Comparison of ENCODE assay signal across 9 mouse cellular contexts in genomic region chr4:62177282-62177681, GRCm38 (mm10). TPM values are rescaled to one million over a fixed set of nuclear protein-coding genes. Genes with fewer than 3 reads are reported as not detected.
DNase-seq lines count a peak whose midpoint lies in the region; ATAC-seq and TF ChIP-seq lines count a peak whose summit lies in the region.
"Had no signal": no experiment of that assay in that cellular context is flagged by ENCODE, and none has a peak within 500 bp of the region (broad histone marks: within the 10 kb centered on the region; RNA-seq: fewer than 3 reads in every experiment).

No protein-coding gene starts in this region.

- H3K9me3 ChIP-seq in hindbrain, postnatal 0 days (ENCODE audit: low read length): no peaks in the 10 kb centered on the region
- H3K9me3 ChIP-seq in hindbrain, embryonic 14.5 days (ENCODE audit: control insufficient read depth, low read length): no peaks in the 10 kb centered on the region
- H3K9me3 ChIP-seq in liver, postnatal 0 days (ENCODE audit: low read length): no peaks in the 10 kb centered on the region
- H3K9me3 ChIP-seq: limb, embryonic 13.5 days had no signal

- no peak for TF ChIP-seq EP300 in liver, postnatal 0 days (IDR thresholded peaks at IDR 0.05; ENCODE audit: low read depth)

- H3K4me2 ChIP-seq in hindbrain, postnatal 0 days (ENCODE audit: low read depth, low read length): no peak overlapping the region
- H3K4me2 ChIP-seq in hindbrain, embryonic 14.5 days (replicated peaks): no peak overlapping the region
- no peak overlapping the region for H3K4me2 ChIP-seq in liver, postnatal 0 days (ENCODE audit: low read depth, low read length)
- H3K4me2 ChIP-seq: limb, embryonic 13.5 days had no signal

- H3K36me3 ChIP-seq in hindbrain, postnatal 0 days (ENCODE audit: insufficient read depth, low read length): no peaks in the 10 kb centered on the region
- H3K36me3 ChIP-seq in hindbrain, embryonic 14.5 days (replicated peaks; ENCODE audit: control insufficient read depth, insufficient read depth): no peaks in the 10 kb centered on the region
- H3K36me3 ChIP-seq in liver, postnatal 0 days (replicated peaks; ENCODE audit: insufficient read depth, low read length): no peaks in the 10 kb centered on the region
- no peaks in the 10 kb centered on the region for H3K36me3 ChIP-seq in thymus, adult 2 months (ENCODE audit: control insufficient read depth, insufficient read depth, low read length)
- H3K36me3 ChIP-seq: limb, embryonic 13.5 days had no signal

- DNase-seq in hindbrain, postnatal 0 days (ENCODE audit: low spot score): peak; percentile 45
- no peak for DNase-seq in hindbrain, embryonic 14.5 days (ENCODE audit: low spot score)
- DNase-seq in thymus, postnatal 14 days: peak; percentile 5
- no peak for DNase-seq in thymus, postnatal 0 days (ENCODE audit: low spot score)
- DNase-seq in brain, adult 2 months (ENCODE audit: low read depth, low spot score): peak; percentile 46
- peak; percentile 26 for DNase-seq in liver, postnatal 0 days
- no peak for DNase-seq in thymus, adult 2 months

- no peak for TF ChIP-seq POLR2A in thymus, adult 2 months (IDR thresholded peaks at IDR 0.05; ENCODE audit: control insufficient read depth, extremely low read depth, insufficient read depth, low read length, poor library complexity)

- no peak overlapping the region for H3K4me3 ChIP-seq in hindbrain, postnatal 0 days (ENCODE audit: low read length)
- H3K4me3 ChIP-seq in hindbrain, embryonic 14.5 days (replicated peaks; ENCODE audit: low read length): no peak overlapping the region
- H3K4me3 ChIP-seq in liver, postnatal 0 days (ENCODE audit: low read depth, low read length): no peak overlapping the region
- H3K4me3 ChIP-seq in thymus, adult 2 months (ENCODE audit: control insufficient read depth, insufficient read depth, low read length): no peak overlapping the region
- H3K4me3 ChIP-seq: erythroblast, embryonic 14.5 days; limb, embryonic 13.5 days had no signal

- H3K27ac ChIP-seq in hindbrain, postnatal 0 days: no peak overlapping the region
- no peak overlapping the region for H3K27ac ChIP-seq in hindbrain, embryonic 14.5 days
- H3K27ac ChIP-seq in liver, postnatal 0 days (ENCODE audit: low read depth): no peak overlapping the region
- H3K27ac ChIP-seq in thymus, adult 2 months (ENCODE audit: control insufficient read depth, insufficient read depth, low read length): no peak overlapping the region
- H3K27ac ChIP-seq: limb, embryonic 13.5 days had no signal

- no peaks in the 10 kb centered on the region for H3K4me1 ChIP-seq in hindbrain, postnatal 0 days (ENCODE audit: insufficient read depth, low read length)
- H3K4me1 ChIP-seq in hindbrain, embryonic 14.5 days (replicated peaks; ENCODE audit: control insufficient read depth, insufficient read depth, low read length): no peaks in the 10 kb centered on the region
- H3K4me1 ChIP-seq in liver, postnatal 0 days (ENCODE audit: insufficient read depth): no peaks in the 10 kb centered on the region
- no peaks in the 10 kb centered on the region for H3K4me1 ChIP-seq in thymus, adult 2 months (replicated peaks; ENCODE audit: control insufficient read depth, insufficient read depth, low read length)
- H3K4me1 ChIP-seq: limb, embryonic 13.5 days had no signal

- TF ChIP-seq CTCF in hindbrain, postnatal 0 days (IDR thresholded peaks at IDR 0.05; ENCODE audit: low read depth): peak; percentile 77
- peak; percentile 70 for TF ChIP-seq CTCF in liver, postnatal 0 days (IDR thresholded peaks at IDR 0.05; ENCODE audit: low read depth)
- TF ChIP-seq CTCF in thymus, adult 2 months (IDR thresholded peaks at IDR 0.05; ENCODE audit: borderline replicate concordance, control insufficient read depth, extremely low read depth, insufficient read depth, low read length, poor library complexity): no peak

- H3K9ac ChIP-seq in hindbrain, postnatal 0 days (replicated peaks; ENCODE audit: low read length): no peak overlapping the region
- H3K9ac ChIP-seq in hindbrain, embryonic 14.5 days: no peak overlapping the region
- no peak overlapping the region for H3K9ac ChIP-seq in liver, postnatal 0 days (replicated peaks)
- H3K9ac ChIP-seq: limb, embryonic 13.5 days had no signal

- ATAC-seq in hindbrain, postnatal 0 days: no peak
- ATAC-seq in hindbrain, embryonic 14.5 days (ENCODE audit: low FRiP score): no peak
- ATAC-seq in liver, postnatal 0 days: no peak

- WGBS in hindbrain, postnatal 0 days: 49% methylated on average over 5 of the region's 5 CpGs
- 42% methylated on average over 5 of the region's 5 CpGs for WGBS in hindbrain, embryonic 14.5 days
- WGBS in liver, postnatal 0 days (ENCODE audit: insufficient replicate concordance): 42% methylated on average over 5 of the region's 5 CpGs
- 38% methylated on average over 5 of the region's 5 CpGs for WGBS in thymus, adult 2 months

- no peaks in the 10 kb centered on the region for H3K27me3 ChIP-seq in hindbrain, postnatal 0 days (ENCODE audit: insufficient read depth, low read length)
- H3K27me3 ChIP-seq in hindbrain, embryonic 14.5 days (ENCODE audit: control insufficient read depth, insufficient read depth, low read length): no peaks in the 10 kb centered on the region
- H3K27me3 ChIP-seq in liver, postnatal 0 days (ENCODE audit: insufficient read depth, low read length): no peaks in the 10 kb centered on the region
- H3K27me3 ChIP-seq in thymus, adult 2 months (ENCODE audit: control insufficient read depth, insufficient read depth, low read length): no peaks in the 10 kb centered on the region
- H3K27me3 ChIP-seq: limb, embryonic 13.5 days had no signal

RNA-seq across cellular contexts. Expression of gene Mup21, which starts 26.6 kb away (rescaled TPM):
- total RNA-seq in hindbrain, postnatal 0 days (2014; rRNA removed): not detected in 2 replicates
- polyA plus RNA-seq in hindbrain, postnatal 0 days (2015; fragmentation: Nextera tagmentation; extraction: Ambion mirVana): not detected in 2 replicates
- polyA plus RNA-seq in hindbrain, embryonic 14.5 days (2014; fragmentation: Nextera tagmentation; extraction: Ambion mirVana): not detected in 2 replicates
- polyA plus RNA-seq in thymus, postnatal 0 days (2015; fragmentation: Nextera tagmentation; extraction: Ambion mirVana): not detected in 2 replicates
- not detected in 2 replicates for polyA plus RNA-seq in liver, postnatal 0 days (2015; fragmentation: Nextera tagmentation; extraction: Ambion mirVana)
- polyA plus RNA-seq in thymus, adult 2 months (2012; rRNA removed): not detected in 2 replicates
- polyA plus RNA-seq: erythroblast, embryonic 14.5 days; limb, embryonic 13.5 days had no signal

RNA-seq across cellular contexts. Expression of gene Zfp37, which starts 53.6 kb away (rescaled TPM):
- 12.5 and 14.4 TPM in 2 replicates for total RNA-seq in hindbrain, postnatal 0 days (2014; rRNA removed)
- 15.6 and 16.2 TPM in 2 replicates for polyA plus RNA-seq in hindbrain, postnatal 0 days (2015; fragmentation: Nextera tagmentation; extraction: Ambion mirVana)
- 32.7 and 33.3 TPM in 2 replicates for polyA plus RNA-seq in hindbrain, embryonic 14.5 days (2014; fragmentation: Nextera tagmentation; extraction: Ambion mirVana)
- 0.59 and 0.68 TPM in 2 replicates for polyA plus RNA-seq in thymus, postnatal 0 days (2015; fragmentation: Nextera tagmentation; extraction: Ambion mirVana)
- 0.25 and 0.31 TPM in 2 replicates for polyA plus RNA-seq in liver, postnatal 0 days (2015; fragmentation: Nextera tagmentation; extraction: Ambion mirVana)
- 0.04 and 0.12 TPM in 2 replicates for polyA plus RNA-seq in thymus, adult 2 months (2012; rRNA removed)
- polyA plus RNA-seq: erythroblast, embryonic 14.5 days had no signal

Comparison
In these comparisons a context has a peak if more than half of its experiments do, and no peak if none do; other contexts are left out.
1. DNase-seq: peak in hindbrain, postnatal 0 days (single experiment), thymus, postnatal 14 days (single experiment), brain, adult 2 months (single experiment) and liver, postnatal 0 days (single experiment); none in hindbrain, embryonic 14.5 days (single experiment), thymus, postnatal 0 days (single experiment) and thymus, adult 2 months (single experiment).